Mouse (Mus musculus) adrenal gland, adult 18-20 months (tissue): ENCODE results near the gene Efcab6. TPM values are rescaled to one million over a fixed set of nuclear protein-coding genes. Genes with fewer than 3 reads are reported as not detected.

Experiments used
- total RNA-seq, 2 experiments: library from RNA; stranded (reverse); gene quantifications; 1 replicate in 1 of 2; 2 replicates in 1 of 2; pipeline ENCODE4 v1.2.3; 2021

Efcab6 gene
- total RNA-seq, 2 experiments from 2014 or later, result not detected

Other genes with a start within 250 kb of the Efcab6 start
- 1 to 10 TPM; 4.4 to 4.9 TPM for gene Sult4a1, start 40.4 kb upstream of the Efcab6 start, total RNA-seq
- under 1 TPM; 0.17 to 0.48 TPM for gene Pnpla5, start 57.8 kb upstream of the Efcab6 start, total RNA-seq
- 100 to 1,000 TPM in 1 of 2 experiments, 10 to 100 TPM in 1; 55.8 to 288 TPM for gene Pnpla3, start 102.5 kb upstream of the Efcab6 start, total RNA-seq
- gene Samm50, start 126.9 kb upstream of the Efcab6 start, total RNA-seq, result 100 to 1,000 TPM; 148 to 189 TPM
- 10 to 100 TPM; 15.6 to 24.9 TPM for gene Parvb, start 166.7 kb upstream of the Efcab6 start, total RNA-seq